Mouse (Mus musculus) embryo, embryonic 11.5 days (tissue): ENCODE results near the gene Rprd1b.

Experiments used
- DNase-seq: peaks from one replicate; pipeline ENCODE4 v3.0.0-alpha.2; 2012; ENCODE audit warnings: low read depth, low spot score

Gene Rprd1b

GRCm38 (mm10) chr2:158145528-158146065, 117.3 kb downstream of the Rprd1b start:
- no peak for DNase-seq

- peak; percentile 68 for DNase-seq
These were observed 117.9 kb downstream of the Rprd1b start, which contains the start of gene Tgm2 for GRCm38 (mm10) chr2:158146223-158146622. TSS of gene Tgm2 (minus strand) at chr2:158146436.

- DNase-seq = no peak
These were observed 118.7 kb downstream of the Rprd1b start for GRCm38 (mm10) chr2:158146971-158147370.

- no peak for DNase-seq
These were observed 122.8 kb downstream of the Rprd1b start for GRCm38 (mm10) chr2:158151077-158151476.

GRCm38 (mm10) chr2:158152685-158153309, 124.5 kb downstream of the Rprd1b start:
- DNase-seq = no peak

- no peak for DNase-seq
These were observed 125.5 kb downstream of the Rprd1b start for GRCm38 (mm10) chr2:158153728-158154343.

- DNase-seq = no peak
These were observed 126.3 kb downstream of the Rprd1b start for GRCm38 (mm10) chr2:158154641-158155040.

- DNase-seq = no peak
These were observed 126.8 kb downstream of the Rprd1b start for GRCm38 (mm10) chr2:158155101-158155500.

GRCm38 (mm10) chr2:158155615-158156014, 127.3 kb downstream of the Rprd1b start:
- DNase-seq = no peak

GRCm38 (mm10) chr2:158156487-158156886, 128.2 kb downstream of the Rprd1b start:
- no peak for DNase-seq

- no peak for DNase-seq
These were observed 129.4 kb downstream of the Rprd1b start for GRCm38 (mm10) chr2:158157654-158158053.

GRCm38 (mm10) chr2:158159376-158160235, 131.3 kb downstream of the Rprd1b start:
- DNase-seq = no peak

- DNase-seq = no peak
These were observed 133.5 kb downstream of the Rprd1b start for GRCm38 (mm10) chr2:158161761-158162160.

- no peak for DNase-seq
These were observed 134.7 kb downstream of the Rprd1b start for GRCm38 (mm10) chr2:158163034-158163433.

- no peak for DNase-seq
These were observed 137.5 kb downstream of the Rprd1b start for GRCm38 (mm10) chr2:158165776-158166175.

GRCm38 (mm10) chr2:158166628-158167027, 138.3 kb downstream of the Rprd1b start:
- DNase-seq = no peak

GRCm38 (mm10) chr2:158167496-158168205, 139.4 kb downstream of the Rprd1b start:
- no peak for DNase-seq

- no peak for DNase-seq
These were observed 140.5 kb downstream of the Rprd1b start for GRCm38 (mm10) chr2:158168741-158169211.

- DNase-seq = no peak
These were observed 141.1 kb downstream of the Rprd1b start for GRCm38 (mm10) chr2:158169351-158169750.

- no peak for DNase-seq
These were observed 141.5 kb downstream of the Rprd1b start for GRCm38 (mm10) chr2:158169771-158170170.

- no peak for DNase-seq
These were observed 142.1 kb downstream of the Rprd1b start for GRCm38 (mm10) chr2:158170394-158170793.
